Comparison of ENCODE assay signal across 24 mouse cellular contexts in genomic region chr7:105740089-105740795, GRCm38 (mm10). TPM values are rescaled to one million over a fixed set of nuclear protein-coding genes. Genes with fewer than 3 reads are reported as not detected.
DNase-seq lines count a peak whose midpoint lies in the region; ATAC-seq and TF ChIP-seq lines count a peak whose summit lies in the region.
"Had no signal": no experiment of that assay in that cellular context is flagged by ENCODE, and none has a peak within 500 bp of the region (broad histone marks: within the 10 kb centered on the region; RNA-seq: fewer than 3 reads in every experiment).

No protein-coding gene starts in this region.

- H3K4me2 ChIP-seq in heart, embryonic 11.5 days, result no peak overlapping the region
- no peak overlapping the region for H3K4me2 ChIP-seq in kidney, embryonic 15.5 days
- no peak overlapping the region for H3K4me2 ChIP-seq in kidney, embryonic 16.5 days (replicated peaks; ENCODE audit: low read depth, low read length)
- H3K4me2 ChIP-seq in forebrain, embryonic 13.5 days, result no peak overlapping the region
- H3K4me2 ChIP-seq: forebrain, embryonic 12.5 days; hindbrain, embryonic 15.5 days; midbrain, embryonic 15.5 days had no signal

- DNase-seq in heart, embryonic 10.5 days (ENCODE audit: low spot score), result no peak
- no peak for DNase-seq in MEL (ENCODE audit: low read depth, low spot score)
- DNase-seq in right cerebral cortex, postnatal 14 days, result no peak
- DNase-seq: adrenal gland, adult 8-10 months; cerebellum, adult 11 months; cerebellum, postnatal 14 days; kidney, adult 11 months; kidney, postnatal 14 days; left cerebral cortex, postnatal 4 days; lung, postnatal 10 days; right cerebral cortex, postnatal 25 days; thymus, adult 2 months had no signal

- H3K79me2 ChIP-seq in MEL (ENCODE audit: control insufficient read depth, insufficient read depth, low read length, poor library complexity), result peaks cover 35% of the 10 kb centered on the region

- no peaks in the 10 kb centered on the region for H3K9me3 ChIP-seq in heart, embryonic 10.5 days
- no peaks in the 10 kb centered on the region for H3K9me3 ChIP-seq in heart, embryonic 11.5 days (replicated peaks; ENCODE audit: control insufficient read depth, low read length)
- H3K9me3 ChIP-seq in kidney, embryonic 15.5 days (replicated peaks), result no peaks in the 10 kb centered on the region
- H3K9me3 ChIP-seq in kidney, embryonic 16.5 days (ENCODE audit: low read length), result no peaks in the 10 kb centered on the region
- no peaks in the 10 kb centered on the region for H3K9me3 ChIP-seq in MEL (replicated peaks; ENCODE audit: insufficient read depth, low read length)
- H3K9me3 ChIP-seq in forebrain, embryonic 13.5 days (replicated peaks), result no peaks in the 10 kb centered on the region
- H3K9me3 ChIP-seq: forebrain, embryonic 12.5 days; hindbrain, embryonic 15.5 days; liver, embryonic 15.5 days; midbrain, embryonic 15.5 days had no signal

- no peak overlapping the region for H3K4me3 ChIP-seq in heart, embryonic 10.5 days
- H3K4me3 ChIP-seq in heart, embryonic 11.5 days (ENCODE audit: low read depth, low read length), result no peak overlapping the region
- H3K4me3 ChIP-seq in kidney, embryonic 15.5 days (replicated peaks), result no peak overlapping the region
- no peak overlapping the region for H3K4me3 ChIP-seq in kidney, embryonic 16.5 days (ENCODE audit: low read length)
- H3K4me3 ChIP-seq in MEL (ENCODE audit: control insufficient read depth in 1 of 2, insufficient read depth in 1 of 2, low read depth in 2 of 2, low read length in 2 of 2), result no peak overlapping the region
- H3K4me3 ChIP-seq in cortical plate, adult 2 months (ENCODE audit: insufficient read depth, low read length), result no peak overlapping the region
- H3K4me3 ChIP-seq in forebrain, embryonic 13.5 days, result no peak overlapping the region
- H3K4me3 ChIP-seq: forebrain, embryonic 12.5 days; hindbrain, embryonic 15.5 days; left cerebral cortex, adult 2 months; liver, embryonic 15.5 days; midbrain, embryonic 15.5 days had no signal

- peak in 1 of 2 experiments; percentile 41; a peak in 1 of 4 replicates for TF ChIP-seq POLR2A in MEL (IDR thresholded peaks at IDR 0.05; ENCODE audit: control insufficient read depth in 1 of 2, insufficient read depth in 1 of 2, low read depth in 1 of 2, low read length in 2 of 2, poor library complexity in 1 of 2)
- 0 out of 2 replicates have a peak, but pooled peaks have one; percentile 8 for TF ChIP-seq POLR2A in cortical plate, adult 2 months (IDR thresholded peaks at IDR 0.05; ENCODE audit: extremely low read depth, insufficient read depth, low read length)

- peaks cover 33% of the 10 kb centered on the region for H3K4me1 ChIP-seq in heart, embryonic 10.5 days
- peaks cover 24% of the 10 kb centered on the region for H3K4me1 ChIP-seq in heart, embryonic 11.5 days (ENCODE audit: control insufficient read depth, insufficient read depth, low read length)
- peaks cover 38% of the 10 kb centered on the region for H3K4me1 ChIP-seq in kidney, embryonic 15.5 days
- H3K4me1 ChIP-seq in kidney, embryonic 16.5 days (ENCODE audit: insufficient read depth, low read length), result peaks cover 42% of the 10 kb centered on the region
- peaks cover 14 to 23% of the 10 kb centered on the region in 2 experiments for H3K4me1 ChIP-seq in MEL (ENCODE audit: control insufficient read depth in 1 of 2, insufficient read depth in 2 of 2, low read length in 2 of 2)
- no peaks in the 10 kb centered on the region for H3K4me1 ChIP-seq in cortical plate, adult 2 months (ENCODE audit: control insufficient read depth, insufficient read depth, low read length)
- H3K4me1 ChIP-seq in forebrain, embryonic 13.5 days, result peaks cover 38% of the 10 kb centered on the region

- H3K9ac ChIP-seq in heart, embryonic 11.5 days (ENCODE audit: low read depth, low read length), result no peak overlapping the region
- no peak overlapping the region for H3K9ac ChIP-seq in kidney, embryonic 15.5 days
- no peak overlapping the region for H3K9ac ChIP-seq in kidney, embryonic 16.5 days (replicated peaks; ENCODE audit: low read length)
- H3K9ac ChIP-seq in MEL (ENCODE audit: control insufficient read depth, low read depth, low read length, poor library complexity, severe bottlenecking), result no peak overlapping the region
- H3K9ac ChIP-seq in forebrain, embryonic 13.5 days, result no peak overlapping the region
- H3K9ac ChIP-seq: forebrain, embryonic 12.5 days; hindbrain, embryonic 15.5 days; liver, embryonic 15.5 days; midbrain, embryonic 15.5 days had no signal

- 91% methylated on average over 13 of the region's 13 CpGs for WGBS in heart, embryonic 10.5 days
- WGBS in heart, embryonic 11.5 days (ENCODE audit: insufficient replicate concordance), result 93% methylated on average over 13 of the region's 13 CpGs
- 90% methylated on average over 13 of the region's 13 CpGs for WGBS in kidney, embryonic 15.5 days
- 89% methylated on average over 13 of the region's 13 CpGs for WGBS in kidney, embryonic 16.5 days
- WGBS in forebrain, embryonic 13.5 days, result 85% methylated on average over 13 of the region's 13 CpGs

- TF ChIP-seq CTCF in MEL (IDR thresholded peaks at IDR 0.05 in 2 of 3, conservative IDR thresholded peaks at IDR 0.05 in 1 of 3; ENCODE audit: control insufficient read depth in 1 of 3, insufficient read depth in 1 of 3, low read depth in 2 of 3, low read length in 3 of 3, poor library complexity in 1 of 3, severe bottlenecking in 1 of 3), result no peak
- TF ChIP-seq CTCF in cortical plate, adult 2 months (IDR thresholded peaks at IDR 0.05; ENCODE audit: extremely low read depth, insufficient read depth, low read length), result no peak

- no peak for TF ChIP-seq RAD21 in MEL (IDR thresholded peaks at IDR 0.05; ENCODE audit: low read depth, low read length)

- H3K27me3 ChIP-seq in heart, embryonic 10.5 days (ENCODE audit: insufficient read depth, poor library complexity, severe bottlenecking), result no peaks in the 10 kb centered on the region
- no peaks in the 10 kb centered on the region for H3K27me3 ChIP-seq in heart, embryonic 11.5 days (ENCODE audit: control insufficient read depth, insufficient read depth, low read length)
- H3K27me3 ChIP-seq in kidney, embryonic 15.5 days, result no peaks in the 10 kb centered on the region
- no peaks in the 10 kb centered on the region for H3K27me3 ChIP-seq in kidney, embryonic 16.5 days (ENCODE audit: insufficient read depth, low read length)
- no peaks in the 10 kb centered on the region for H3K27me3 ChIP-seq in MEL (ENCODE audit: control insufficient read depth in 1 of 2, insufficient read depth in 2 of 2, low read length in 2 of 2)
- no peaks in the 10 kb centered on the region for H3K27me3 ChIP-seq in forebrain, embryonic 13.5 days
- H3K27me3 ChIP-seq: forebrain, embryonic 12.5 days; hindbrain, embryonic 15.5 days; liver, embryonic 15.5 days; midbrain, embryonic 15.5 days; Patski had no signal

- no peak for ATAC-seq in heart, embryonic 11.5 days (replicated peaks; ENCODE audit: insufficient number of reproducible peaks, low FRiP score, low TSS enrichment)
- ATAC-seq in kidney, embryonic 15.5 days (replicated peaks; ENCODE audit: low FRiP score), result no peak
- ATAC-seq in kidney, embryonic 16.5 days (ENCODE audit: low FRiP score, low TSS enrichment), result no peak
- no peak for ATAC-seq in forebrain, embryonic 13.5 days
- ATAC-seq: midbrain, embryonic 15.5 days; Patski had no signal

- peaks cover 39% of the 10 kb centered on the region for H3K36me3 ChIP-seq in heart, embryonic 10.5 days
- peaks cover 19% of the 10 kb centered on the region for H3K36me3 ChIP-seq in heart, embryonic 11.5 days (ENCODE audit: control insufficient read depth, insufficient read depth, low read length)
- peaks cover 39% of the 10 kb centered on the region for H3K36me3 ChIP-seq in kidney, embryonic 15.5 days
- H3K36me3 ChIP-seq in kidney, embryonic 16.5 days (ENCODE audit: insufficient read depth, low read length), result peaks cover 30% of the 10 kb centered on the region
- H3K36me3 ChIP-seq in MEL (ENCODE audit: control insufficient read depth in 1 of 2, insufficient read depth in 2 of 2, low read length in 2 of 2), result peaks cover 4 to 22% of the 10 kb centered on the region in 2 experiments; a peak in 3 of 4 replicates
- peaks cover 34% of the 10 kb centered on the region for H3K36me3 ChIP-seq in forebrain, embryonic 13.5 days (ENCODE audit: poor library complexity, severe bottlenecking)

- peak overlapping the region; percentile 98 for H3K27ac ChIP-seq in heart, embryonic 10.5 days
- no peak overlapping the region for H3K27ac ChIP-seq in heart, embryonic 11.5 days (ENCODE audit: low read depth, low read length)
- H3K27ac ChIP-seq in kidney, embryonic 15.5 days, result peak overlapping the region; percentile 96; the same call in 1 of the 2 replicates
- H3K27ac ChIP-seq in kidney, embryonic 16.5 days (ENCODE audit: low read length), result no peak overlapping the region
- no peak overlapping the region for H3K27ac ChIP-seq in MEL (ENCODE audit: control insufficient read depth, low read depth, low read length)
- no peak overlapping the region for H3K27ac ChIP-seq in cortical plate, adult 2 months (ENCODE audit: insufficient read depth, low read length)
- no peak overlapping the region for H3K27ac ChIP-seq in forebrain, embryonic 13.5 days
- H3K27ac ChIP-seq: forebrain, embryonic 12.5 days; hindbrain, embryonic 15.5 days; left cerebral cortex, adult 2 months; midbrain, embryonic 15.5 days had no signal

- no peak for TF ChIP-seq EP300 in MEL (IDR thresholded peaks at IDR 0.05; ENCODE audit: low read depth in 1 of 2, low read length in 2 of 2)

RNA-seq across cellular contexts. Expression of gene Rrp8, which starts 3.1 kb away (rescaled TPM):
- 30.9 and 40.6 TPM in 2 replicates for polyA plus RNA-seq in heart, embryonic 10.5 days (2016; fragmentation: Nextera tagmentation; extraction: Ambion mirVana)
- 29.2 and 32.0 TPM in 2 replicates for polyA plus RNA-seq in heart, embryonic 11.5 days (2014; fragmentation: Nextera tagmentation; extraction: Ambion mirVana)
- 44.8 and 49.6 TPM in 2 replicates for polyA plus RNA-seq in kidney, embryonic 15.5 days (2015; fragmentation: Nextera tagmentation; extraction: Ambion mirVana)
- polyA plus RNA-seq in kidney, embryonic 16.5 days (2015; fragmentation: Nextera tagmentation; extraction: Ambion mirVana), result 42.9 TPM in 2 replicates
- 43.7 and 54.2 TPM in 2 replicates for total RNA-seq in MEL (2012; rRNA removed)
- 10 to 100 TPM in 1 of 2 experiments, not detected in 1; 66.9 TPM for polyA plus RNA-seq in MEL (2012; ENCODE audit: insufficient read depth in 1 of 2, insufficient read length in 2 of 2, low read depth in 1 of 2, low replicate concordance in 2 of 2, missing spikeins in 1 of 2)
- 8.4 and 10.0 TPM in 2 replicates for polyA plus RNA-seq in cortical plate, adult 2 months (2012; rRNA removed)
- 31.2 and 35.4 TPM in 2 replicates for polyA plus RNA-seq in forebrain, embryonic 13.5 days (2015; fragmentation: Nextera tagmentation; extraction: Ambion mirVana)

RNA-seq across cellular contexts. Expression of gene Ilk, which starts 3.9 kb away (rescaled TPM):
- 371 and 403 TPM in 2 replicates for polyA plus RNA-seq in heart, embryonic 10.5 days (2016; fragmentation: Nextera tagmentation; extraction: Ambion mirVana)
- 411 and 451 TPM in 2 replicates for polyA plus RNA-seq in heart, embryonic 11.5 days (2014; fragmentation: Nextera tagmentation; extraction: Ambion mirVana)
- polyA plus RNA-seq in kidney, embryonic 15.5 days (2015; fragmentation: Nextera tagmentation; extraction: Ambion mirVana), result 331 and 360 TPM in 2 replicates
- polyA plus RNA-seq in kidney, embryonic 16.5 days (2015; fragmentation: Nextera tagmentation; extraction: Ambion mirVana), result 377 and 439 TPM in 2 replicates
- 48.3 and 49.6 TPM in 2 replicates for total RNA-seq in MEL (2012; rRNA removed)
- polyA plus RNA-seq in MEL (2012; ENCODE audit: insufficient read depth in 1 of 2, insufficient read length in 2 of 2, low read depth in 1 of 2, low replicate concordance in 2 of 2, missing spikeins in 1 of 2), result 10 to 100 TPM in 1 of 2 experiments, not detected in 1; 76.9 TPM
- polyA plus RNA-seq in cortical plate, adult 2 months (2012; rRNA removed), result 153 TPM in 2 replicates
- polyA plus RNA-seq in forebrain, embryonic 13.5 days (2015; fragmentation: Nextera tagmentation; extraction: Ambion mirVana), result 179 and 185 TPM in 2 replicates

RNA-seq across cellular contexts. Expression of gene Taf10, which starts 3.9 kb away (rescaled TPM):
- 153 and 184 TPM in 2 replicates for polyA plus RNA-seq in heart, embryonic 10.5 days (2016; fragmentation: Nextera tagmentation; extraction: Ambion mirVana)
- 152 and 161 TPM in 2 replicates for polyA plus RNA-seq in heart, embryonic 11.5 days (2014; fragmentation: Nextera tagmentation; extraction: Ambion mirVana)
- polyA plus RNA-seq in kidney, embryonic 15.5 days (2015; fragmentation: Nextera tagmentation; extraction: Ambion mirVana), result 127 and 136 TPM in 2 replicates
- 107 and 121 TPM in 2 replicates for polyA plus RNA-seq in kidney, embryonic 16.5 days (2015; fragmentation: Nextera tagmentation; extraction: Ambion mirVana)
- total RNA-seq in MEL (2012; rRNA removed), result 233 and 253 TPM in 2 replicates
- 100 to 1,000 TPM in 1 of 2 experiments, not detected in 1; 350 TPM for polyA plus RNA-seq in MEL (2012; ENCODE audit: insufficient read depth in 1 of 2, insufficient read length in 2 of 2, low read depth in 1 of 2, low replicate concordance in 2 of 2, missing spikeins in 1 of 2)
- polyA plus RNA-seq in cortical plate, adult 2 months (2012; rRNA removed), result 174 and 179 TPM in 2 replicates
- 137 and 141 TPM in 2 replicates for polyA plus RNA-seq in forebrain, embryonic 13.5 days (2015; fragmentation: Nextera tagmentation; extraction: Ambion mirVana)

RNA-seq across cellular contexts. Expression of gene Tpp1, which starts 11.8 kb away (rescaled TPM):
- polyA plus RNA-seq in heart, embryonic 10.5 days (2016; fragmentation: Nextera tagmentation; extraction: Ambion mirVana), result 76.5 and 95.2 TPM in 2 replicates
- polyA plus RNA-seq in heart, embryonic 11.5 days (2014; fragmentation: Nextera tagmentation; extraction: Ambion mirVana), result 85.8 and 95.7 TPM in 2 replicates
- 92.7 and 94.9 TPM in 2 replicates for polyA plus RNA-seq in kidney, embryonic 15.5 days (2015; fragmentation: Nextera tagmentation; extraction: Ambion mirVana)
- 120 and 123 TPM in 2 replicates for polyA plus RNA-seq in kidney, embryonic 16.5 days (2015; fragmentation: Nextera tagmentation; extraction: Ambion mirVana)
- 17.5 and 17.6 TPM in 2 replicates for total RNA-seq in MEL (2012; rRNA removed)
- polyA plus RNA-seq in MEL (2012; ENCODE audit: insufficient read depth in 1 of 2, insufficient read length in 2 of 2, low read depth in 1 of 2, low replicate concordance in 2 of 2, missing spikeins in 1 of 2), result 10 to 100 TPM in 1 of 2 experiments, not detected in 1; 45.4 TPM
- polyA plus RNA-seq in cortical plate, adult 2 months (2012; rRNA removed), result 92.3 and 93.2 TPM in 2 replicates
- 29.5 and 36.8 TPM in 2 replicates for polyA plus RNA-seq in forebrain, embryonic 13.5 days (2015; fragmentation: Nextera tagmentation; extraction: Ambion mirVana)

RNA-seq across cellular contexts. Expression of gene Dchs1, which starts 47.2 kb away (rescaled TPM):
- polyA plus RNA-seq in heart, embryonic 10.5 days (2016; fragmentation: Nextera tagmentation; extraction: Ambion mirVana), result 4.2 and 8.6 TPM in 2 replicates
- 7.6 TPM in 2 replicates for polyA plus RNA-seq in heart, embryonic 11.5 days (2014; fragmentation: Nextera tagmentation; extraction: Ambion mirVana)
- 10.2 and 12.1 TPM in 2 replicates for polyA plus RNA-seq in kidney, embryonic 15.5 days (2015; fragmentation: Nextera tagmentation; extraction: Ambion mirVana)
- 10.4 and 10.5 TPM in 2 replicates for polyA plus RNA-seq in kidney, embryonic 16.5 days (2015; fragmentation: Nextera tagmentation; extraction: Ambion mirVana)
- total RNA-seq in MEL (2012; rRNA removed), result 0.03 and 0.08 TPM in 2 replicates
- polyA plus RNA-seq in MEL (2012; ENCODE audit: insufficient read depth in 1 of 2, insufficient read length in 2 of 2, low read depth in 1 of 2, low replicate concordance in 2 of 2, missing spikeins in 1 of 2), result under 1 TPM in 1 of 2 experiments, not detected in 1; 0.11 TPM
- 4.2 and 5.2 TPM in 2 replicates for polyA plus RNA-seq in cortical plate, adult 2 months (2012; rRNA removed)
- 16.5 and 18.8 TPM in 2 replicates for polyA plus RNA-seq in forebrain, embryonic 13.5 days (2015; fragmentation: Nextera tagmentation; extraction: Ambion mirVana)
- total RNA-seq: neutrophil, adult 5-6 weeks had no signal
- polyA plus RNA-seq: Patski had no signal

Comparison
In these comparisons a context has a peak if more than half of its experiments do, and no peak if none do; other contexts are left out.
1. H3K27ac ChIP-seq: peak in heart, embryonic 10.5 days (single experiment) and kidney, embryonic 15.5 days (single experiment); none in heart, embryonic 11.5 days (single experiment), kidney, embryonic 16.5 days (single experiment), MEL (single experiment), cortical plate, adult 2 months (single experiment) and forebrain, embryonic 13.5 days (single experiment).